Mouse (Mus musculus) left cerebral cortex, adult 2 months (tissue): ENCODE results near the gene Lrrc2. TPM values are rescaled to one million over a fixed set of nuclear protein-coding genes. Genes with fewer than 3 reads are reported as not detected.

Experiments
- DNase-seq, 2 experiments: peaks; one replicate each; pipeline ENCODE4 v3.0.0; 2021 to 2022; ENCODE audit warnings: low spot score in 2 of 2, mixed read lengths in 1 of 2; ENCODE audit errors: extremely low spot score in 1 of 2
- H3K27ac ChIP-seq: fragments of 200-600 bp; 2 replicates; pipeline ENCODE4 v1.8.1; 2022
- H3K4me3 ChIP-seq: fragments of 200-600 bp; 2 replicates; pipeline ENCODE4 v1.8.1; 2022
- CTCF ChIP-seq: fragments of 200-600 bp; IDR thresholded peaks from 2 replicates; pipeline ENCODE4 v1.8.1; 2022; ENCODE audit warnings: antibody characterized with exemption, mild to moderate bottlenecking, moderate library complexity
- intact Hi-C: fragments of 180-260 bp; cut with DNase I; formaldehyde crosslinking; loops from one replicate; pipeline ENCODE4 v1.15.1; 2025
- microRNA-seq, 2 experiments: library from miRNA; unstranded; fragments of <30 nt; microRNA quantifications; one replicate each; pipeline ENCODE4 v1.2.0; 2021
- total RNA-seq, 2 experiments: library from RNA; stranded (reverse); gene quantifications; 2 replicates each; pipeline ENCODE4 v1.2.3; 2021

Lrrc2 gene
- total RNA-seq, 2 experiments from 2014 or later: 0.84 to 2.1 TPM

- peak overlapping the region; percentile 39 for H3K4me3 ChIP-seq
- DNase-seq: peak; percentile 59 to 74
- intact Hi-C loops: loop anchor here (5.0 kb wide), 1 partner anchor 258 kb away; no protein-coding TSS in a partner anchor
- H3K27ac ChIP-seq: peak overlapping the region; percentile 61; the same call in 1 of the 2 replicates
- peak; percentile 20 for TF ChIP-seq CTCF
Measured at GRCm38 (mm10) chr9:110994716-110995172, 43.4 kb downstream of the Lrrc2 start.

GRCm38 (mm10) chr9:110997245-110997644 is 45.9 kb downstream of the Lrrc2 start:
- DNase-seq: peak; percentile 65 to 71
- Histone ChIP-seq H3K4me3 (no peak overlapping the region), H3K27ac (no peak overlapping the region)
- intact Hi-C loops: loop anchor here (1.0 to 5.0 kb wide), 2 partner anchors 75 to 255 kb away; no protein-coding TSS in a partner anchor
- peak; percentile 99 for TF ChIP-seq CTCF

GRCm38 (mm10) chr9:110999056-110999455 is 47.7 kb downstream of the Lrrc2 start:
- H3K27ac ChIP-seq: no peak overlapping the region
- intact Hi-C loops: loop anchor here (5.0 kb wide), 1 partner anchor 253 kb away; no protein-coding TSS in a partner anchor
- TF ChIP-seq CTCF: no peak
- DNase-seq: no peak
- H3K4me3 ChIP-seq: no peak overlapping the region

- DNase-seq: no peak
- intact Hi-C loops: loop anchor here (5.0 kb wide), 1 partner anchor 252 kb away; no protein-coding TSS in a partner anchor
- H3K27ac ChIP-seq: no peak overlapping the region
- no peak overlapping the region for H3K4me3 ChIP-seq
- TF ChIP-seq CTCF: no peak
Measured at GRCm38 (mm10) chr9:110999856-111000255, 48.5 kb downstream of the Lrrc2 start.

GRCm38 (mm10) chr9:111001621-111002020 is 50.3 kb downstream of the Lrrc2 start:
- DNase-seq: no peak
- no peak overlapping the region for H3K4me3 ChIP-seq
- TF ChIP-seq CTCF: no peak
- no peak overlapping the region for H3K27ac ChIP-seq
- intact Hi-C loops: no loop called here

GRCm38 (mm10) chr9:111003279-111003678 is 51.9 kb downstream of the Lrrc2 start:
- no peak overlapping the region for H3K27ac ChIP-seq
- TF ChIP-seq CTCF: no peak
- no peak for DNase-seq
- no peak overlapping the region for H3K4me3 ChIP-seq
- intact Hi-C loops: no loop called here

GRCm38 (mm10) chr9:111006544-111006943 is 55.2 kb downstream of the Lrrc2 start:
- intact Hi-C loops: no loop called here
- no peak for TF ChIP-seq CTCF
- H3K4me3 ChIP-seq: no peak overlapping the region
- no peak overlapping the region for H3K27ac ChIP-seq
- DNase-seq: no peak

- no peak for DNase-seq
- no peak for TF ChIP-seq CTCF
- Histone ChIP-seq H3K4me3 (no peak overlapping the region), H3K27ac (no peak overlapping the region)
- intact Hi-C loops: no loop called here
Measured at GRCm38 (mm10) chr9:111009763-111010162, 58.4 kb downstream of the Lrrc2 start.

GRCm38 (mm10) chr9:111011550-111011949 is 60.2 kb downstream of the Lrrc2 start:
- no peak for DNase-seq
- no peak for TF ChIP-seq CTCF
- H3K4me3 ChIP-seq: no peak overlapping the region
- intact Hi-C loops: no loop called here
- no peak overlapping the region for H3K27ac ChIP-seq

- no peak for DNase-seq
- no peak for TF ChIP-seq CTCF
- H3K27ac ChIP-seq: no peak overlapping the region
- intact Hi-C loops: no loop called here
- no peak overlapping the region for H3K4me3 ChIP-seq
Measured at GRCm38 (mm10) chr9:111012041-111012440, 60.7 kb downstream of the Lrrc2 start.

- intact Hi-C loops: no loop called here
- no peak for DNase-seq
- TF ChIP-seq CTCF: peak; percentile 6; the same call in 1 of the 2 replicates
- Histone ChIP-seq H3K27ac (no peak overlapping the region), H3K4me3 (no peak overlapping the region)
Measured at GRCm38 (mm10) chr9:111015658-111016057, 64.3 kb downstream of the Lrrc2 start.

- no peak within 1 kb of the TSS for H3K27ac ChIP-seq
- no peak for TF ChIP-seq CTCF
- H3K4me3 ChIP-seq: no peak within 1 kb of the TSS
- intact Hi-C loops: no loop called here
- no peak for DNase-seq
Measured at GRCm38 (mm10) chr9:111019022-111019421, 67.7 kb downstream of the Lrrc2 start, which contains the start of gene Ltf. Gene Ltf (plus strand): TSS chr9:111019271.

GRCm38 (mm10) chr9:111026791-111027190 is 75.4 kb downstream of the Lrrc2 start:
- no peak for TF ChIP-seq CTCF
- intact Hi-C loops: no loop called here
- no peak for DNase-seq
- no peak overlapping the region for H3K4me3 ChIP-seq
- no peak overlapping the region for H3K27ac ChIP-seq

Small RNA genes lying within 50 kb of the gene (microRNA-seq; reads per million reads assigned to microRNA genes)
- gene Gm24269: 0 reads per million in 2 experiments

Other genes starting within 250 kb of the Lrrc2 start
- not detected for gene Myl3, start 209.7 kb upstream of the Lrrc2 start, total RNA-seq
- 1 to 10 TPM; 5.8 to 7.2 TPM for gene Pth1r, start 204.4 kb upstream of the Lrrc2 start, total RNA-seq
- gene Prss42, start 153.4 kb upstream of the Lrrc2 start, total RNA-seq: not detected
- not detected for gene Prss44, start 137.6 kb upstream of the Lrrc2 start, total RNA-seq
- gene Prss43, start 124.9 kb upstream of the Lrrc2 start, total RNA-seq: under 1 TPM in 1 of 2 experiments, not detected in 1; 0.14 TPM
- under 1 TPM; 0.38 to 0.49 TPM for gene Prss45, start 117.0 kb upstream of the Lrrc2 start, total RNA-seq
- gene Prss46, start 107.0 kb upstream of the Lrrc2 start, total RNA-seq: not detected
- gene Prss50, start 93.6 kb upstream of the Lrrc2 start, total RNA-seq: under 1 TPM; 0.93 to 0.94 TPM
- gene Als2cl, start 71.7 kb upstream of the Lrrc2 start, total RNA-seq: 10 to 100 TPM in 1 of 2 experiments, 1 to 10 TPM in 1; 8.4 to 10.8 TPM
- 1 to 10 TPM; 3.0 to 3.4 TPM for gene Tmie, start 71.4 kb upstream of the Lrrc2 start, total RNA-seq
- gene Fam240a, start 34.7 kb upstream of the Lrrc2 start, total RNA-seq: not detected
- gene Tdgf1, start 5.4 kb upstream of the Lrrc2 start, total RNA-seq: under 1 TPM; 0.16 to 0.32 TPM
- under 1 TPM; 0.19 to 0.48 TPM for gene Rtp3, start 39.0 kb downstream of the Lrrc2 start, total RNA-seq
- 1 to 10 TPM in 1 of 2 experiments, not detected in 1; 1.1 TPM for gene Ltf, start 67.7 kb downstream of the Lrrc2 start, total RNA-seq
- gene Ccrl2, start 106.0 kb downstream of the Lrrc2 start, total RNA-seq: 1 to 10 TPM in 1 of 2 experiments, under 1 TPM in 1; 0.49 to 1.3 TPM
- gene Lrrfip2, start 166.0 kb downstream of the Lrrc2 start, total RNA-seq: 10 to 100 TPM; 41.2 to 42.3 TPM